Mouse (Mus musculus): ENCODE data around the gene Slc25a19. TPM values are rescaled to one million over a fixed set of nuclear protein-coding genes. Genes with fewer than 3 reads are reported as not detected.

Gene Slc25a19
- total RNA-seq, 2 experiments from 2014 or later = 55.2 to 60.6 TPM

DNA sequence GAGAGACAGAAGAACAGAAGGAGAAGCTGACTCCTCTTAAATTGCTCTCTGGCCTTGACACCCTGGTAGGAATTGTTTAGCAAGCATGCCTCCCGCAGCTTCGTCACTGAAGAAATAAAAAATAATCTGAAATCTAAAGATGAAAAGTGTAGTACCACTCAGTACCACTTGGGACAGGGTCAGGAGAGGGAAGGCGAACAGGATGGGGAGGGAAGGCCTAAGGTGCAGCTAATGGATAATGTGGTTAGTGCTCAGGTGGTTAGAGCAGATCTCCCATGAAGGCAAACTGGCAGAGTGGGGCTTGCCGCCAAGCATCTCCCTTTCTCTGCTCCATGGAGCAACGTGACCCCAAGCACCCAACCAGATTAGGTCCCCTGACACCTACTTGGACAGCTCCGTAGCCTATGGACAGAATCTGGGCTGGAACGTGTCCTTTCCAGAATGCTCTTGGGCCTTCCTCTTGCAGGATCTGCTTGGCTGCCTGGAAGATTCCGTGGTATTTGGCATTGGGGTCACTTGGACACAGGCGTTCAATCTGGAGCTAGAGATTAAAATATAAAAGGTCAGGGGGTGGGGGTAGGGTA lies 4.5 kb downstream of the Slc25a19 start:
- no peak for DNase-seq (ENCODE audit: low spot score in 2 of 2)

DNA sequence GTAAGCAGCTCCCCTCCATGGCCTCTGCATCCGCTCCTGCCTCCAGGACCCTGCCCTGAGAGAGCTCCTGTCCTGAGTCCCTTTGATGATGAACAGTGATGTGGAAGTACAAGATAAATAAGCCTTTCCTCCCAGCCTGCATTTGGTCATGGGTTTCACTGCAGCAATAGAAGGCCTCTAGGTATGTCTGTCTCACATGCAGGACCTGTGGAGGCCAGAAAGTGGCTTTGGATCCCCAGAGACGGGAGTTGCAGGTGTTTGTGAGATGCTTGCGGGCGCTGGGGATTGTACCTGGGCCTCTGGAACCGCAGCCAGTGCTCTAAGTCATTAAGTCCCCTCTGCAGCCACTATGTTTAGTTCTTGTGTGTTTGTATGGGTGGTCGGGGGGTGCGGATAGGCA lies 8.1 kb downstream of the Slc25a19 start:
- DNase-seq (ENCODE audit: low spot score in 2 of 2) = no peak

DNA sequence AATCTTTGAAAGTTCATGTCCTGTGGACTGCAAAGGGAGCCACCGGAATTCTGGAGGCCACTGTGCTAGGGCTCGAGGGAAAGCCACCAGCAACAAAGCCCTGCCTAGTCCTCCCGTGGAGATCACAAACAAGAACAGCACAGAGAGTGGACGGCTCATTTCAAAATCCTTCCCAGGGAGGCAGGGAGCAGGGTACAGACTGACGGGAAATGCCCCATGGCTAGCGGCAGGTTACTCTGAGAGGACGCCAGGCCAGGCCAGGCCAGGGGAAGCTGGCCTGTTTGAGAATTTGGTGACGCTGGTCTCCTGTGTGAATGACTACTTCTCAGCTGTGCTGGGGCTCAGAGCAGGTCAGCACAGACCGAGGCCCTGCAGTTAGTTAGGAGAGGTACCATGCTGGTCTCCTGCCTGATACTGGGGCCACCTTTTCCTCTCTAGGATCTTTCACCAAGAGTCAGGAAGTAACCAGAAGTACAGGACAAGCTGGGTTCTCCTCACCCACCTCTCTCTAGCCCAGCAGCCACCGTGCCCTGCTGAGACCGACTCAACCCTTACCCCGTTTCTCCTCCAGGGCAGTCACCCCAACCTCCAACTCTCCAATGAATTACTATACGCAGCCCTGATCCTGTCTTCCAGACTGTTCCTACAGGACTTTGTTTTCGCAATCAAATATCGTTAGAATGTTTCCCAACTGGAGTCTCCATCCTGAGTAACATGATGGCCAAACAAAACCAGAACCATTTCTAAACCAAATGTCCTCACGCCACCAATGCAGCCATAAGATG lies 9.2 kb downstream of the Slc25a19 start:
- no peak for DNase-seq (ENCODE audit: low spot score in 2 of 2)

DNA sequence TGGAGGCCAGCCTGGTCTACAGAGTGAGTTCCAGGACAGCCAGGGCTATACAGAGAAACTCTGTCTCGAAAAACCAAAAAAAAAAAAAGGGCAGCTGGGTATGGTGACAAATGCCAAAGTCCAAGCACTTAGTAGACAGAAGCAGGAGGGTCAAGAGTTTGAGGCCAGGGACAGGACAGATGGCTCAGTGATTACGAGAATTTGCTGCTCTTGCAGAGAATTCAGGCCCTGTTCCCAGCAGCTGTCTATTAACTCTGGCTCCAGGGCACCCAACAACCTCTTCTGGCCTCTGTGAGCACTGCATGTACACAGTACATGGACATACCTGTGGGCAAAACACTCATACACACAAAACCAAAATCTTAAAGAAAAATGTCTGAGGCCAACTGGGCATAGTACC lies 10.1 kb downstream of the Slc25a19 start:
- DNase-seq (ENCODE audit: low spot score in 2 of 2) = no peak

DNA sequence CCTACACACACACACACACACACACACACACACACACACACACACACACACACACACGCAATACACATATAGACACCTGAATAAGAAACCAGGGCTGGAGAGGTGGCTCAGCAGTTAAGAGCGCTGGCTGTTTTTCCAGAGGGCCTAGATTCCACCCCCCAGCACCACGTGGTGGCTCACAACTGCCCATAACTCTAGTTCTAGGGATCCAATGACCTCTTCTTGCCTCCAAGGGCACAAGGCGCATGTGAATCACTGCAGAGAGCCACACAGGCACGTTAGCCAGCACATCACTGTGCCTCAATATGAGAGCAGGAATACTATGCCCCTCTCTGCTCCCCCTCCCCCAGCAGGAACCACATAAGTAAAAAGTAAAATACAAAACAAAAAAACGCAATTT lies 11.2 kb downstream of the Slc25a19 start:
- no peak for DNase-seq (ENCODE audit: low spot score in 2 of 2)

DNA sequence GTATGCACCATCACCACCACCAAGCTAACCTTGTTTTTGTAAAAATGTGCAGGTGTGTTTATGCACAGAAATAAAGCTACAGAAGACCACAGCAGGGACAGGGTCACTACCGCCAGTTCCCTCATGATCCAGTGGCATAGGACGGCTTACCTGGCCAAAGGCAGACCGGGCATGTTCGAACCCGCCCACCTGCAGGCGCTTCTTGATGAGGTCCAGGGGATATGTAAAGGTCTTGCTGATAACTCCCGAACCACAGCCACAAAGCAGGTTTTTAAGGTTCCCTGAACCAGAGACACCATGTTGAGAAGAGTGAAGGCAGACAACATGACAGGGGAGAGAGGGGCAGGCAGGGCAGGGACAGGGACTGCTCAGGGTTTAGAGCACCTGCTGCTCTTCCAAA lies 11.7 kb downstream of the Slc25a19 start:
- DNase-seq (ENCODE audit: low spot score in 2 of 2) = no peak

DNA sequence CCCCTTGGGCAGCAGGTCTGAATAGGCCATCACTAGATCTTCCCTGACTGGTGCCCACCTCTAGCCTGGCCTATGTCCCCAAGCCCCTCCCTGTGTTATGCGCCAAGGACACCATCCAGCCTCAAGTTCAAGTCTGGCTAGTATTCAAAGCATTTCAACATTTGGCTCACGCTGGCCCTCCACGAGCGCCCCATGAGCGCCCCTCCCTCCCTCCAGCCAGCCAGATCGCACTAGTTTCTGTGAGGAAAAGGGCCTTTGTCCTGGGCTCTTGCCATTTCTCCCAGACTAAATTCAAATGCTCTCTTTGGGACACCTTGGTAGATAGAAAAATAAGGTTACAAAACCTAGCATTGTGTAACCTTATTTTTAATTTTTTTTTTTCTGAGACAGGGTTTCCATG lies 12.2 kb downstream of the Slc25a19 start:
- no peak for DNase-seq (ENCODE audit: low spot score in 2 of 2)

DNA sequence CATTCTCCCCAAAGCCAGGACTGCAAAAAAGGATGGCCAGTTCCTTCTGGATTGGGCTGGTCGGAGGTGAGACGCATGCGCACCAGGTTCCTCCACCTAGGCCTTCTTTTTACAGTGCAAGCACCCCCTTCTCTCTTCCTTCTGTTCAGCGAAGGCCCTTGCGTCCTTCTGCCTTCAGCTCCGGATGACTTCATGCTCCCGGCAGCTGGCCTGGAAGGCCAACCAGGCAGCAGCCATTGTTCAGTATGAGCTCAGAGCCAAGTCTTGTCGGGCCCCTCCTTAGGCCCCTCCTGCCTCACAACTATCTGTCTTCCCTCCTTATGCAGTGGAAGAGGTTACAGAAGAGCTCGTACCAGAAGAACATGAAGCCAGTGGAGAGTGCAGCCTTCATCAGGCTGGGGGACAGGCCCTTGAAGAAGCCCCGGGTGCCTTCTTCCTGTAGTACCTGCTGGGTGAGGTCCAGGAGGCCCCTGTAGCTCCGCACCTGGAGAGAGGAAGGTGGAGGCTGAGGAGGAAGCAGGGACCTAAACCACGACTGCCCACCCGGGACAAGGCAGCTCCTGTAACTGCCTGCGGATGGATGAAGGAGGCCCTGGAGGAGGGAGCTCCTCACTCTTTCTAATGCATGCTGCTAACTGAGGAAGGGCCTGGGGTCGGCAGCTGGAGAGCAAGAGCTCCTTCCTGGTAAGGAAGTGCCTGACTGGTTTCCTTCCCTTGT lies 12.8 kb downstream of the Slc25a19 start:
- DNase-seq (ENCODE audit: low spot score in 2 of 2) = no peak

DNA sequence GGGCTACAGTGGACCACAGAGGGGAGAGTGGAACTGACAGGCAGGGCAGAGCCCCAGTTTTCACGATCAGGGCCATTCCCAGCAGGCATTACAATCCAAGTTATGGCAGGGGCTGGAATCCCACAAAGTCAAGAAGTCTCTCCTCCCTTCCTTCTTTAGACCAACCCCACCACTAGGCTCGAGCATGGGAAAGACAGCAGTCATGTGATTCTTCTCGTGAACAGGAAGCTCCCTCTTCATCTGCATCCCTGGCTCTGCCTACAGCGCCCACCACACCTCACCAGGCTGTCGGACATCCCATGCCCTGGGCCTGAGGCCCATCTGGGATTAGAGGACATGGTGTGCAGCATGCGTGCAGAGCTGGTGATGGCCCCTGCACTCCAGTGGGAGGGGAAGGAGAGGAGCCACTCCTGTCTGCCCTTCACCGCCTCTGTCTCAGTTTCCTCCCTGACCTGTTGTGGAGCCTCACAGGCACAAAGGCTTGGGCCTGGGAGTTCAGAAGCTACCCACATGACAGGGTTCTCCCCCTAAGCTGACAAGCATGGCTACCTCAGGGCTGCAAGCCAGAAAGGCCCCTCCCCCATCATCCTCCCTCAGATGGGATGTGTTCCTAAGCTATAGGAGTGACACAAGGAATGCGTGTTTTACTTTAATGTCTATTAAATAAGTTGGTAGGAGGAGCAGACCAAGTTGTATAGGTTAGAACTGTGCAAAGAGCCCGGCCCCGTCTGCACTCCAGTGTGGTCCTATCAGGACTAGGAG lies 13.6 kb downstream of the Slc25a19 start:
- no peak for DNase-seq (ENCODE audit: low spot score in 2 of 2)

DNA sequence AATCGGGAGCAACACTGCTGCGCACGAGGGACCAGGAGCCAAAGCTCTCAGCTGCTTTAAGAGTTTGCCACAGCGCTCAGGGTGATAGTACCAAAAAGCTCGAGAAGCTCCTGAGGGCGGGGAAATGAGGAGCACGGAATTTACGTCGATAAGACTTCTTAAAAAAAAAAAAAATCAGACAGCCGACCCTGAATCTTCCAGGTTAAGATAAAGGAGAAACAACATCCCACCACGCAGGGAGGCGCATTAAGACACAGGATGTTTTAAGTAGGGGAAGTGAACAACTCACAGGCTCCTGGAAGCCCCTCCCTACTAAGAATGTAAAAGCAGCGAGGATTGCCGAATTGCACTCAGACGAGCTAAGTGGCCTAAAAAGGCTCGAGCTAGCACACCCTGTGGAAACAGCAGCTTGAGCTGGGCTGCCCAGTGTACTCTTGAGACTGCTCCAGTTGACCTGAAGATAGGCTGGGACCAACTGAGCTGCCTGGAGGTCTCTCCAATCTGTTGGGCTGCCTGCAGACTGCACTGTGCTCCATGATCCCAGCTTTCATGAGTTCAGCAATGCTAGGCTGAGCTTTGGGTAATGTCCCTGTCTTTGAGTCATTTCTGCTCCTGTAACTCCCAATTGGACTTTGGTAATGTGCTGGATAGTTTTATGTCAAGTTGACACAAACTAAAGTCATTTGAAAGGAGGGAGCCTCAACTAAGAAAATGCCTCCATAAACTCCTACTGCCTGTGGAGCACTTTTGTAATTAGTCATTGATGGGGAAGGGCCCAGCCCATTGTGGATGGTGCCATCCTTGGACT lies 14.8 kb downstream of the Slc25a19 start:
- DNase-seq (ENCODE audit: low spot score in 2 of 2) = no peak

DNA sequence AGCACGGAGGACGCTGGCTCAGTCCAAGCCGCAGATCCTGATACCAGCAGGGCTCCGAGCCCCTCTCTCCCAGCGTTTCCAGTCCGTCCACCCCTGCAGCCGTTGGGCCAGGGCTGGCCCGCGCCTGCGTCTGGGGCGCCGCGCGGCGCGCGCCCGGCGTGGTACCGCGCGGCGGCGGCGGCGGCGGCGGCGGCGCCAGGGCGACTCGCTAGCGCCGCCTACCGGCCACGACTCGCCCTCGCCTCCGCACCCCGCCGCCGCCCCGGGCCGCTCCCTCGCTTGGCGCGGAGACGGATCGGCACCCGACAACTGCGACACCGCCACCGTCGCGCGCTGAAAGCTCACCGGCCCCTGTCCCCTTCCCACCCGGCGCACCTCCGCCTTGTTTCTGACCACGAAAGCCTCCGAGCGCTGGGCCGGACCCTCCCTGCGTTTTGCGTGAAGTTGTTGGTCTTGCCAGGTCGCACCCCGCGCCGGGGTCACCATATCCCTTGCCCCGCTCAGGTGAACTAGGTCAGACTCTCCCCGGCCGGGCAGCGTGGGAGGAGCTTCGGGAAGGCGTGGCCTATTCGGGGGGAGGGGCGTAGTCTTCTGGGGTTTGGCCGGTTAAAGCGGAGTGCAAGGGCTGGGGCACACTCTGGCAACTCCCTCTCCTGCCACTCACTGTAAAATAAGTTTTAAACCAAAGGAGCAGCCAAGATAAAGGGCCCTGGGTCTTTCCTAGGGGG lies 15.5 kb downstream of the Slc25a19 start, which contains the start of gene Mif4gd:
Gene Mif4gd, minus strand, starts transcription at position 560 of the 728 bp plus-strand sequence.
- peak; percentile 67 to 70 for DNase-seq (ENCODE audit: low spot score in 2 of 2)

DNA sequence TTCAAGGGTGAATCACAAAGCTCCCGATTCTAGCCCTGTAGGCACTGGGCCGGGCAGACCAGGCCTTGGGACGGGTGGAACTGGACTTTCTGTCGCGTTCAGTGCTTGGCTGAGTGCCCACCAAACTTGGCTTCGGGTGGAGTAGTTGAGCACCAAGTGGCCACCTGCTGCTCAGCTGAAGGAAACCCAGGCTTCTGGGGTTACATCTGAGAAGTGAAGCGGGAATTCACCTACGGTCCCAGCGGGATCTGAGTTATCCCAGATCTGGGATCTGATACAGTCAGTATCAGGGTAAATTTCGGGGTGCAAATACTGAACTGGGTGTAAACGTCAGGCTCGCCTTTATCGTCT lies 16.1 kb downstream of the Slc25a19 start:
- peak; percentile 55 to 61 for DNase-seq (ENCODE audit: low spot score in 2 of 2)

DNA sequence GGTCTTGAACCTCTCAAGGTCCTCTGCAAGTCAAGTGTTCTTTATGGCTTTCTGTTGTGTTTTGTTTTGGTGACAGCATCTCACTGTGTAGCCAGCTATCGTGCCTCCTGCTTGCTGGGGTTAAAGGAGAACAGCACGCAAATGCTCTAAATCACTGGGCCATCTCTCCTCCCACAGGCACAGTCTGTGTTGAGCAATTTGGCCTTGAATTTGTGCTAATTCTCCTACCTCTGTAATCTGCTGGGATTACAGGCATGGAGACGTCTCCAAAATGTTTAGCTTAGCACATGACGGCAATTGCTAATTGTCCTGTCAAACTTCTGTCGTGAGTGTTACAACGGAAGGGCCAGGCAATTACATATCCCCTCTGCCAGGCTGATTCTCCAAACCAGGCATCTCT lies 16.9 kb downstream of the Slc25a19 start:
- DNase-seq (ENCODE audit: low spot score in 2 of 2) = no peak

DNA sequence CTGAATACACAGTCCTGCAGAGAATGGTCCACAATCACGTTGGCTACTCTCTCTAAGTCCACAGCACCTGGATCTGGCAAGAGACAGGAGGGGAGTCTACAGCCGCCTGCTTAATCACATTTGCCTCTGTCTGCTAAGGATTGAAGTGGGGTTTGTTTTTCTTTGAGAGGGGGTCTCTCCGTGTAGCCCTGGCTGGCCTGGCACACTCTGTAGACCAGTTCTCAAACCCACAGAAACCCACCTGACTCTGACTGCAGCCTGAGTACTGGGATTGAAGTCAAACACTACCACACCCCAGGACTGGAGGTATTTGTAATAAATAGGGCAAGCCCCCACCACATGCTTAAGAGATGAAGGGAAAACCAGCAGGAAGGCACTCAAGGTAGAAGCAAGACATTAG lies 18.5 kb downstream of the Slc25a19 start:
- no peak for DNase-seq (ENCODE audit: low spot score in 2 of 2)

DNA sequence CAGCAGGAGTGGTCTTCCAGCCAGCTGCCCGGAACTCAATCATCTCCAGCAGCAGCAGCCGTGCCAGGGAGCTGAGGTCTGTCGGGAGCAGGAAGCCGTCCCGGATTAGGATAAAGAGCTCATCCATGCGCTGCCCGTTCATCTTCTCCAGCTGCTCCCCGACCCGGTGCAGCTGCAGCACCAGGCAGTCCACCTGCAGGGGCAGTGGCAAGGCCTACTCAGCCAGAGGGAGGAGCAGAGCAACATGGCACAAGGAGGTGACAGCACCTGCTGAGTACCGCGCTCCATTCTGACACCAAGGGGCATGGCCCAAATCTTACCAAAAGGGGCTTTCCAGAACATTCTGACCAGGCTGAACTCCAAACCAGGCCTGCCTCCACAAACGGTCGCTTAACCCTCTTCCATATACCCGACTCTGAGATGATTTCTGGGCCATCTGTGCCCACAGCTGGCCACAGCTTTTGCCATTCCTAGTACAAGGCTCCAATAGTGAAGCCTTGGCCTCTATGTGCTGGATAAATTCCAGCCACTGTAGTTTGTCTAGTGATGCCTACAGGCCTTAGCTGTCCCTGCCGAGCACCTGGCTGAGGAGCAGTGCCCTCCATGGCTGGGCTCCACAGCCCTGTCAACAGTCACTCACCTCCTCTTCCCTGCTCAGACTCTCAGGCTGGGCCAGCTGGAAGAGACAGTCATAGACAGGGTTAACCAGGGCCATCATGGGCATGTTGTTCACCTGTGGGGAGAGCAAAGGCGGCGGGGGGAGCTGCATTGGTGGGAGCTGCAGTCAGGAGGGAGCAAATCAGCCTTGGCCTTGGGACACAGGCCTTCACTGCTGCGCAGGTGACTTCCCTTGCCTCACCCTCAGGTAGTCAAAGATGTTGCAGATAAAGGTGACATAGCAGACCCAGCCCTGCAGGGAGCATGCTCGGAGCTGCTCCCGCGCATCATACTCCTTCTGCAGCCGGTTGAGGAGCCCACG lies 19.4 kb downstream of the Slc25a19 start:
- no peak for DNase-seq (ENCODE audit: low spot score in 2 of 2)

DNA sequence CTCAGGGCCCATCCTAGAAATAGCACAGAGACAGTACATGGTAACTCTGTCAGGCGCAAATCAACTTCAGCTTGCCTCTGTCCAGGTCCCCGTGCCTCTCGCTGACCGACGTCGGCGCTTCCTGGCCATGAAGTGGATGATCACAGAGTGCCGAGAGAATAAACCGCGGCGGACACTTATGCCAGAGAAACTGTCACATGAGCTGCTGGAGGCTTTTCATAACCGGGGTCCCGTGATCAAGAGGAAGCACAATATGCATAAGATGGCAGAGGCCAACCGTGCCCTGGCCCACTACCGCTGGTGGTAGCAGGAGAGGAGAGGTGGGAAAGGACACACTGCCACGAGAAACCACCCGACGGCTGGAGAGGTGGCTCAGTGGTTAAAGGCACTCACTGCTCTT lies 21.4 kb downstream of the Slc25a19 start:
- DNase-seq (ENCODE audit: low spot score in 2 of 2) = no peak

DNA sequence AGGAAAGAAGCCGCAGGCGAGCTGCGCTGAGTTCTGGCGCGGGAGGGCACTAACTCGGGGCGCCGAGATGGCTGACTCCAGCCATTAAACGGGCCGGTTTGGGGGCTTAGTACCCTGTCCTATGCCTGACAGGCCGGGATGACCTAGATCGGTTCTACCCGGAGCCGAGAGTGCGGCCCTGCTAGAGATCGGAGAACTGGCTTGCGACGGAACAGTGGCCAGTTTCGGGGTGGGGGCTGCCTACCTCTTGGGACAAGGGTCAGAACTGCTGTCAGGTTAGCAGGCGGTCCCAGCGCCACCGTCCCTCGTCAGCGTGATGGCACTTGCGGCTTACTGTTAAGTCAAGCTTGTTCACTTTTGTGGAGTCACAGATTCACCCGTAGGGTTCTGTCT lies 23.8 kb downstream of the Slc25a19 start:
- DNase-seq (ENCODE audit: low spot score in 2 of 2) = no peak

DNA sequence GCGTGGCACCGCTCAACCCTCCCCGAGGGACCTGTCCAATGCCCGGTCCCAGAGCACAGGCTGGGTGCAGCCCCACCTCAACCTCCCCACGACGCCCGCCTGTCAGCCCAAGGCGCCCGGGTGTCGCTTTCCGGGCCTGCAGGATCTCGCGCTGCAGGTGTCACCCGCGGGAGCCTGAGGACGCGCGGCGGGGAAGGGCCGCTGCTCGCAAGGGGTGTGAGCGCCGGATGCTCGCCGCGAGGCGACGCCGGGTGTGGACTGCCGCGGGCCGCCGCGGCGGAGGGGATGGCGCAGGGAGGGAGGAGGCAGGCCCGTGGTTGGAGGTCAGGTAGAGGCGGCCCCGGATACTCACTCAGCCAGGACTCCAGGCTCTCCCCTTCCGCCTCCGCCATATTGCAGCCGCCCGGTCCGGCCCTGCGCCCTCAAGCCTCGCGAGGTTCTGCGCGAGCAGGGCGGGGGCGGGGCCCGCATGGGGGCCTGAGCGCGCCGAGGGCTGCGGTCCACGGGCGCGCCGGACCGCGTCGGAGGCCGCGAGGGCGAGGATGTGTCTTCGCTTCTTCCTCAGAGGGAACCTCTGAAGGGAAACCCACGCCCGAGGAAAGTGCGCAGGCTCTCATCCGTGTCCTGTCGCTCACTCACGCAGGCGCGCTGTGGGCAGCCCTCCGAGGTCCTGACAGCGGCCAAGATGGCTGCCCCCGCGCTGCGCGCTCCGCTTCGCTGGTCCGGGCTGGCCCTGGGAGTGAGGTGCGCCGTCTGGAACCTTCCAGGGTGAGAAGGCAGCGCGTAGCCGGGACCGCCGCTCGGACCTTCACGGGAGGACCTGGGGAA lies 24.4 kb downstream of the Slc25a19 start, which contains the start of the genes Mrps7 and Gga3:
Gene Mrps7, plus strand, starts transcription at position 450 of the 828 bp plus-strand sequence.
Gene Gga3, minus strand, starts transcription at position 576 of the 828 bp plus-strand sequence.
- peak; percentile 84 to 89 for DNase-seq (ENCODE audit: low spot score in 2 of 2)
